Mouse (Mus musculus) limb, embryonic 11.5 days (tissue): ENCODE results near the gene Ddit4l. TPM values are rescaled to one million over a fixed set of nuclear protein-coding genes. Genes with fewer than 3 reads are reported as not detected.
"Not testable (repeated sequence)": the region's sequence is repeated elsewhere in the genome, so short reads cannot be mapped to it uniquely, and the experiment has no call there.

Experiments used
- ATAC-seq: fragments of 200-750 bp; cut with Nextera tagmentation; 2 replicates; pipeline ENCODE4 v1.8.0; 2017; ENCODE audit warnings: low read depth; ENCODE audit not compliant: insufficient number of reproducible peaks, low FRiP score, low TSS enrichment
- DNase-seq: peaks from one replicate; pipeline ENCODE4 v3.0.0-alpha.2; 2015; ENCODE audit warnings: low spot score
- H3K27ac ChIP-seq: fragments of 300-500 bp; sonication (generic); replicated peaks from 2 replicates; pipeline ENCODE4 v1.5.1; 2014; ENCODE audit warnings: low read depth, mild to moderate bottlenecking, low read length
- H3K27me3 ChIP-seq: fragments of 300-500 bp; sonication (generic); 2 replicates; pipeline ENCODE4 v1.6.1; 2014; ENCODE audit warnings: mild to moderate bottlenecking, low read length, mixed read lengths; ENCODE audit not compliant: control insufficient read depth, insufficient read depth
- H3K36me3 ChIP-seq: fragments of 300-500 bp; sonication (generic); 2 replicates; pipeline ENCODE4 v1.6.1; 2014; ENCODE audit warnings: mild to moderate bottlenecking, low read length, moderate library complexity, mixed read lengths; ENCODE audit not compliant: control insufficient read depth, insufficient read depth
- H3K4me1 ChIP-seq: fragments of 300-500 bp; sonication (generic); 2 replicates; pipeline ENCODE4 v1.6.1; 2014; ENCODE audit warnings: low read length, mixed read lengths; ENCODE audit not compliant: control insufficient read depth, insufficient read depth
- H3K4me2 ChIP-seq: fragments of 300-500 bp; sonication (generic); 2 replicates; pipeline ENCODE4 v1.6.1; 2014; ENCODE audit warnings: low read depth, mild to moderate bottlenecking, moderate library complexity; ENCODE audit not compliant: severe bottlenecking
- H3K4me3 ChIP-seq: fragments of 300-500 bp; sonication (generic); 2 replicates; pipeline ENCODE4 v1.5.1; 2014; ENCODE audit warnings: low read depth, low read length
- H3K9ac ChIP-seq: fragments of 300-500 bp; sonication (generic); 2 replicates; pipeline ENCODE4 v1.6.1; 2014; ENCODE audit warnings: mild to moderate bottlenecking, low read length
- H3K9me3 ChIP-seq: fragments of 300-500 bp; sonication (generic); 2 replicates; pipeline ENCODE4 v1.6.1; 2016; ENCODE audit warnings: low read length; ENCODE audit not compliant: control insufficient read depth
- WGBS: fragments of 180-500 bp; shearing (Covaris S2); extraction: QIAGEN DNeasy Blood & Tissue Kit; methylation state at CpG from one replicate; pipeline ENCODE4 v1.1.7; 2014; 5-methylcytosine and 5-hydroxymethylcytosine counted together
- polyA plus RNA-seq: library from polyadenylated mRNA; unstranded; fragments of >200 nt; fragmentation: Nextera tagmentation; extraction: Ambion mirVana; gene quantifications from 2 replicates; pipeline ENCODE4 v1.2.1, GENCODE M21; 2014

Gene Ddit4l
- polyA plus RNA-seq, 1 experiment from 2014 or later = 8.0 TPM

- Histone ChIP-seq H3K36me3 (no peaks in the 10 kb centered on the region), H3K27me3 (no peaks in the 10 kb centered on the region), H3K9ac (no peak overlapping the region), H3K4me3 (no peak overlapping the region), H3K9me3 (no peaks in the 10 kb centered on the region), H3K4me2 (no peak overlapping the region), H3K27ac (no peak overlapping the region), H3K4me1 (peaks cover 11% of the 10 kb centered on the region; the same call in 1 of the 2 replicates)
- DNase-seq (no peak), ATAC-seq (no peak)
- WGBS = 77% methylated on average over 5 of the region's 5 CpGs
These were observed 19.8 kb downstream of the Ddit4l start for GRCm38 (mm10) chr3:137641238-137641637.

GRCm38 (mm10) chr3:137642137-137642536 lies 20.7 kb downstream of the Ddit4l start:
- H3K4me1 ChIP-seq = peaks cover 11% of the 10 kb centered on the region; the same call in 1 of the 2 replicates
- H3K27me3 ChIP-seq = no peaks in the 10 kb centered on the region
- no peaks in the 10 kb centered on the region for H3K9me3 ChIP-seq
- DNase-seq (no peak), ATAC-seq (no peak)
- no peak overlapping the region for H3K4me3 ChIP-seq
- no peaks in the 10 kb centered on the region for H3K36me3 ChIP-seq
- H3K27ac ChIP-seq = no peak overlapping the region
- no peak overlapping the region for H3K9ac ChIP-seq
- no peak overlapping the region for H3K4me2 ChIP-seq
- 30% methylated on average over 8 of the region's 8 CpGs for WGBS

GRCm38 (mm10) chr3:137642568-137642967 lies 21.2 kb downstream of the Ddit4l start:
- no peaks in the 10 kb centered on the region for H3K36me3 ChIP-seq
- peaks cover 11% of the 10 kb centered on the region; the same call in 1 of the 2 replicates for H3K4me1 ChIP-seq
- 78% methylated on average over 3 of the region's 3 CpGs for WGBS
- H3K27me3 ChIP-seq = no peaks in the 10 kb centered on the region
- H3K4me2 ChIP-seq = no peak overlapping the region
- H3K9me3 ChIP-seq = no peaks in the 10 kb centered on the region
- DNase-seq (no peak), ATAC-seq (no peak)
- no peak overlapping the region for H3K4me3 ChIP-seq
- no peak overlapping the region for H3K27ac ChIP-seq
- H3K9ac ChIP-seq = no peak overlapping the region

- no peak overlapping the region for H3K4me2 ChIP-seq
- no peaks in the 10 kb centered on the region for H3K9me3 ChIP-seq
- no peak overlapping the region for H3K9ac ChIP-seq
- no peaks in the 10 kb centered on the region for H3K27me3 ChIP-seq
- H3K4me3 ChIP-seq = no peak overlapping the region
- ATAC-seq (no peak), DNase-seq (no peak)
- H3K27ac ChIP-seq = no peak overlapping the region
- H3K36me3 ChIP-seq = no peaks in the 10 kb centered on the region
- WGBS = 86% methylated on average over 3 of the region's 3 CpGs
- peaks cover 11% of the 10 kb centered on the region; the same call in 1 of the 2 replicates for H3K4me1 ChIP-seq
These were observed 22.7 kb downstream of the Ddit4l start for GRCm38 (mm10) chr3:137644081-137644480.

GRCm38 (mm10) chr3:137644947-137645346 lies 23.5 kb downstream of the Ddit4l start:
- Histone ChIP-seq H3K36me3 (no peaks in the 10 kb centered on the region), H3K4me2 (no peak overlapping the region), H3K9ac (no peak overlapping the region), H3K27me3 (no peaks in the 10 kb centered on the region), H3K27ac (no peak overlapping the region), H3K4me1 (peaks cover 11% of the 10 kb centered on the region; the same call in 1 of the 2 replicates), H3K9me3 (no peaks in the 10 kb centered on the region), H3K4me3 (no peak overlapping the region)
- DNase-seq = peak; percentile 47
- no peak for ATAC-seq
- WGBS = 13% methylated on average over 6 of the region's 6 CpGs

GRCm38 (mm10) chr3:137647427-137648100 lies 26.2 kb downstream of the Ddit4l start:
- peak; percentile 28 for DNase-seq
- WGBS = 56% methylated on average over 12 of the region's 12 CpGs
- Histone ChIP-seq H3K4me2 (no peak overlapping the region), H3K36me3 (no peaks in the 10 kb centered on the region), H3K27ac (no peak overlapping the region), H3K4me1 (0 out of 2 replicates have a peak, but pooled peaks cover 5% of the 10 kb centered on the region), H3K9me3 (no peaks in the 10 kb centered on the region), H3K27me3 (no peaks in the 10 kb centered on the region), H3K9ac (no peak overlapping the region), H3K4me3 (no peak overlapping the region)
- no peak for ATAC-seq

- H3K27ac ChIP-seq = no peak overlapping the region
- DNase-seq = no peak
- H3K36me3 ChIP-seq = no peaks in the 10 kb centered on the region
- H3K4me1 ChIP-seq = 0 out of 2 replicates have a peak, but pooled peaks cover 5% of the 10 kb centered on the region
- no peak overlapping the region for H3K9ac ChIP-seq
- H3K9me3 ChIP-seq = no peaks in the 10 kb centered on the region
- ATAC-seq = no peak
- no peaks in the 10 kb centered on the region for H3K27me3 ChIP-seq
- H3K4me2 ChIP-seq = no peak overlapping the region
- H3K4me3 ChIP-seq = no peak overlapping the region
- WGBS = 80% methylated on average over 5 of the region's 5 CpGs
These were observed 27.7 kb downstream of the Ddit4l start for GRCm38 (mm10) chr3:137649112-137649511.

- Histone ChIP-seq H3K9ac (no peak overlapping the region), H3K4me1 (no peaks in the 10 kb centered on the region), H3K27me3 (no peaks in the 10 kb centered on the region), H3K36me3 (no peaks in the 10 kb centered on the region), H3K9me3 (no peaks in the 10 kb centered on the region), H3K27ac (no peak overlapping the region), H3K4me2 (no peak overlapping the region), H3K4me3 (no peak overlapping the region)
- WGBS = 89% methylated on average over 2 of the region's 2 CpGs
- DNase-seq = no peak
- no peak for ATAC-seq
These were observed 31.4 kb downstream of the Ddit4l start for GRCm38 (mm10) chr3:137652853-137653252.

GRCm38 (mm10) chr3:137671224-137671623 lies 49.8 kb downstream of the Ddit4l start, which contains the start of gene Gm21962:
TSS of gene Gm21962 (plus strand) at chr3:137671524.
- not testable (repeated sequence) for H3K9me3 ChIP-seq, H3K36me3 ChIP-seq, H3K9ac ChIP-seq, H3K27me3 ChIP-seq, DNase-seq, ATAC-seq, H3K27ac ChIP-seq, H3K4me1 ChIP-seq, H3K4me3 ChIP-seq, H3K4me2 ChIP-seq
- WGBS = no CpG with 5 or more reads among the region's 3 CpGs
